Mouse (Mus musculus): ENCODE measurements around the gene Usp51. TPM values are rescaled to one million over a fixed set of nuclear protein-coding genes. Genes with fewer than 3 reads are reported as not detected.
"Not testable (repeated sequence)": the region's sequence is repeated elsewhere in the genome, so short reads cannot be mapped to it uniquely, and the experiment has no call there.

Gene Usp51
- polyA plus RNA-seq (2012; rRNA removed): not detected in 2 replicates

- Histone ChIP-seq H3K36me3 (ENCODE audit: control insufficient read depth, insufficient read depth, low read length) (no peaks in the 10 kb centered on the region), H3K27ac (ENCODE audit: insufficient read depth, low read depth, low read length) (no peak within 1 kb of the TSS), H3K4me3 (ENCODE audit: insufficient read depth, low read depth, low read length) (peak within 1 kb of the TSS; percentile 89), H3K4me1 (ENCODE audit: control insufficient read depth, insufficient read depth, low read length) (no peaks in the 10 kb centered on the region), H3K27me3 (replicated peaks; ENCODE audit: control insufficient read depth, insufficient read depth, low read length) (no peaks in the 10 kb centered on the region)
- WGBS: 2% methylated on average over 23 of the region's 23 CpGs
- peak; percentile 38 for DNase-seq
- peak; percentile 36; the same call in 1 of the 2 replicates for TF ChIP-seq CTCF (conservative IDR thresholded peaks at IDR 0.05; ENCODE audit: insufficient read depth, insufficient read length, low read depth, low read length)
- TF ChIP-seq POLR2A (IDR thresholded peaks at IDR 0.05; ENCODE audit: low read depth, low read length): no peak
These were observed at the start of gene Usp51 for GRCm38 (mm10) chrX:153006387-153006841. TSS of gene Usp51 (plus strand) at chrX:153006469.

DNA sequence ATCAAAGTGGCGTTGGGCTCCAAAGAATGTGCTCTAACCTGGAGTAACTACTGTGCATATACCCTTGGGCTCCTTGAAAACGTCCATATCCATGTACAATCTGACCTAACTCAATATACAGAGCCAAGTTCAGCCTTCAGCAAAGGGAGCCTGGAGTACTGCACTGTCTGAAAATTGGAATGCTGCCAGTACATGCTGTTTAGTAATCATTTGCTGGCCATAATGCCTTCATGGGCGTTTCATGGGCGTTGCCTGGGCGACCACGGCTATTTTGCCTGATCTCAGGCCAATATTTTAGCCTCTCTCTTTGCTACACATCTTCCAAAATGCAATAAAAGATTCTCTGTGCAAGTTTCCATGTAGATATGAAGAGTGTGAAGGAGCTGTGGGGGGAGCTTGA is 36.7 kb upstream of the Usp51 start:
- WGBS: 61% methylated on average over 6 of the region's 6 CpGs

GRCm38 (mm10) chrX:152973476-152974203 is 32.6 kb upstream of the Usp51 start:
- not testable (repeated sequence) for DNase-seq; H3K27ac ChIP-seq (ENCODE audit: insufficient read depth, low read depth, low read length); H3K4me1 ChIP-seq (ENCODE audit: control insufficient read depth, insufficient read depth, low read length); H3K27me3 ChIP-seq (replicated peaks; ENCODE audit: control insufficient read depth, insufficient read depth, low read length); H3K36me3 ChIP-seq (ENCODE audit: control insufficient read depth, insufficient read depth, low read length); H3K4me3 ChIP-seq (ENCODE audit: insufficient read depth, low read depth, low read length)
- WGBS: 12% methylated on average over 6 of the region's 19 CpGs

More for the DNA sequence above, 36.7 kb upstream of the Usp51 start:
- Histone ChIP-seq H3K4me3 (ENCODE audit: insufficient read depth, low read depth, low read length) (no peak overlapping the region), H3K36me3 (ENCODE audit: control insufficient read depth, insufficient read depth, low read length) (no peaks in the 10 kb centered on the region), H3K27ac (ENCODE audit: insufficient read depth, low read depth, low read length) (no peak overlapping the region), H3K4me1 (ENCODE audit: control insufficient read depth, insufficient read depth, low read length) (no peaks in the 10 kb centered on the region), H3K27me3 (replicated peaks; ENCODE audit: control insufficient read depth, insufficient read depth, low read length) (no peaks in the 10 kb centered on the region)
- TF ChIP-seq POLR2A (IDR thresholded peaks at IDR 0.05; ENCODE audit: low read depth, low read length): no peak
- no peak for TF ChIP-seq CTCF (conservative IDR thresholded peaks at IDR 0.05; ENCODE audit: insufficient read depth, insufficient read length, low read depth, low read length)
- no peak for DNase-seq

- Histone ChIP-seq H3K4me3 (ENCODE audit: insufficient read depth, low read depth, low read length) (no peak overlapping the region), H3K27me3 (replicated peaks; ENCODE audit: control insufficient read depth, insufficient read depth, low read length) (no peaks in the 10 kb centered on the region), H3K27ac (ENCODE audit: insufficient read depth, low read depth, low read length) (no peak overlapping the region), H3K36me3 (ENCODE audit: control insufficient read depth, insufficient read depth, low read length) (no peaks in the 10 kb centered on the region), H3K4me1 (ENCODE audit: control insufficient read depth, insufficient read depth, low read length) (no peaks in the 10 kb centered on the region)
- TF ChIP-seq CTCF (conservative IDR thresholded peaks at IDR 0.05; ENCODE audit: insufficient read depth, insufficient read length, low read depth, low read length) (no peak), POLR2A (IDR thresholded peaks at IDR 0.05; ENCODE audit: low read depth, low read length) (no peak)
- no peak for DNase-seq
- 9% methylated on average over 10 of the region's 10 CpGs for WGBS
These were observed 32.0 kb upstream of the Usp51 start for GRCm38 (mm10) chrX:152974204-152974661.

DNA sequence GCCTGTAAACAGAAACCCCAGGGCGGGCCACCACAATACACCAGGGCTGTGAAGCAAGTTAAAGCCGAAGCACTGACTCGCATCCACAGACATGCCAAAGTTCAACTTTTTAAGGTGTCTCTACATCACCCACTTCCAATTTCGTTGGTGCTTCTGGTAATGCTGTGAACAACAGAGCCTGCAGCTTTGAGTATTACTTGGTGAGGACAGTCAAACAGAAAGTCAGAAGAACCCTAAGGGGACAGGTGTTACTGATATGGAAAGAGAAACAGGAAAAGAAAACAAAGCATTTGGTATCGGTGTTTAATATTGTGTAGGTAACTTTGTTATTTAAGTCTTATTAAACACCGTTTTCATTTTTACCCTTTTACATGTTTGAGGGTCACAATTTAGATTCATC is 29.7 kb upstream of the Usp51 start:
- Histone ChIP-seq H3K4me1 (ENCODE audit: control insufficient read depth, insufficient read depth, low read length) (no peaks in the 10 kb centered on the region), H3K27ac (ENCODE audit: insufficient read depth, low read depth, low read length) (no peak overlapping the region), H3K4me3 (ENCODE audit: insufficient read depth, low read depth, low read length) (no peak overlapping the region), H3K27me3 (replicated peaks; ENCODE audit: control insufficient read depth, insufficient read depth, low read length) (no peaks in the 10 kb centered on the region), H3K36me3 (ENCODE audit: control insufficient read depth, insufficient read depth, low read length) (no peaks in the 10 kb centered on the region)
- WGBS: 81% methylated on average over 6 of the region's 6 CpGs
- no peak for TF ChIP-seq CTCF (conservative IDR thresholded peaks at IDR 0.05; ENCODE audit: insufficient read depth, insufficient read length, low read depth, low read length)
- no peak for TF ChIP-seq POLR2A (IDR thresholded peaks at IDR 0.05; ENCODE audit: low read depth, low read length)
- DNase-seq: no peak

- Histone ChIP-seq H3K27me3 (replicated peaks; ENCODE audit: control insufficient read depth, insufficient read depth, low read length) (no peaks in the 10 kb centered on the region), H3K4me1 (ENCODE audit: control insufficient read depth, insufficient read depth, low read length) (no peaks in the 10 kb centered on the region), H3K27ac (ENCODE audit: insufficient read depth, low read depth, low read length) (no peak overlapping the region), H3K36me3 (ENCODE audit: control insufficient read depth, insufficient read depth, low read length) (no peaks in the 10 kb centered on the region), H3K4me3 (ENCODE audit: insufficient read depth, low read depth, low read length) (no peak overlapping the region)
- TF ChIP-seq CTCF (conservative IDR thresholded peaks at IDR 0.05; ENCODE audit: insufficient read depth, insufficient read length, low read depth, low read length) (no peak), POLR2A (IDR thresholded peaks at IDR 0.05; ENCODE audit: low read depth, low read length) (no peak)
- WGBS: 73% methylated on average over 2 of the region's 2 CpGs
- no peak for DNase-seq
These were observed 21.3 kb upstream of the Usp51 start for GRCm38 (mm10) chrX:152985009-152985408.

DNA sequence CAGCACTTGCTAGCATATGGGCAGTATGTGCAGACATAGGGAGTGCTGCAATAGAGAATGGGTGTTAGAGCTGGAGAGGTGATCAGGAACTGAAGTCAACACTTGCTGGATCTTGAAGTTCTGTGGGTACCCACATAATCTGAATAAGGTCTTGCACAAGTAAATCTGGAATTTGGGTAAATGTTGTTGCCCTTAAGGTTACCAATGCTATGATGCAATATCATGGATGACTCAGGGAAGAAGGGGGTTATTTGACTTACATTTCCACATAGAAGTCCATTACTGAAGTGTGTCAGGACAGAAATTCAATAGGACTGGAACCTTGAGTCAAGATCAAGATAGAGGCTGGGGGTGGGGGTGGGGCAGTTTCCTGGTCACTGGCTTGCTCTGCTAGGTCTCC is 16.4 kb upstream of the Usp51 start:
- not testable (repeated sequence) for H3K4me1 ChIP-seq (ENCODE audit: control insufficient read depth, insufficient read depth, low read length); H3K36me3 ChIP-seq (ENCODE audit: control insufficient read depth, insufficient read depth, low read length); DNase-seq; H3K27ac ChIP-seq (ENCODE audit: insufficient read depth, low read depth, low read length); H3K4me3 ChIP-seq (ENCODE audit: insufficient read depth, low read depth, low read length); H3K27me3 ChIP-seq (replicated peaks; ENCODE audit: control insufficient read depth, insufficient read depth, low read length)

- H3K27me3 ChIP-seq (replicated peaks; ENCODE audit: control insufficient read depth, insufficient read depth, low read length); H3K4me1 ChIP-seq (ENCODE audit: control insufficient read depth, insufficient read depth, low read length); H3K36me3 ChIP-seq (ENCODE audit: control insufficient read depth, insufficient read depth, low read length); DNase-seq; H3K27ac ChIP-seq (ENCODE audit: insufficient read depth, low read depth, low read length); H3K4me3 ChIP-seq (ENCODE audit: insufficient read depth, low read depth, low read length): not testable (repeated sequence)
- no CpG with 5 or more reads among the region's 3 CpGs for WGBS
These were observed 10.2 kb upstream of the Usp51 start for GRCm38 (mm10) chrX:152996105-152996504.
